Mouse (Mus musculus): Measurements from ENCODE around the gene Gtf2h5.

DNA sequence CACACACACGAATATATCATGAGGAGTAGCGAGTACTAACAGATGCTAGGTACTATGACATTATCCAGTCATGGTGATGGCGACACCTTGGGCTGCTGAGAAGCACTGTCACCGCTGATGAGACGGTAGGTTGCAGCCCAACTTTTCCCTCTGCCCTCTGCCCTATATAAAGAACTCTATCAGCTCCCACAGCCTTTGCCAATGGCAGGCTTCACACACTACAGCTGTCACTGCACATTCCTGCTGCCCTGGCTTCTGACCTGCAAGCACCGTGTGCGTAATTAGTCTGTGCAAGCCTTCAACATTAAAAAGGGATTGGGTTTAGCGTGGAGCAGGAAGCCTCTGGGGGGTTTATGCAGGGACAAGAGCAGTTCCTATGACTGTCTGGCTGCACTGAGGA is 16.8 kb upstream of the Gtf2h5 start:
- TF ChIP-seq CHD2 (IDR thresholded peaks at IDR 0.05; ENCODE audit: low read depth, low read length) (no peak), ZNF384 (IDR thresholded peaks at IDR 0.05; ENCODE audit: low read depth, low read length) (no peak), ZC3H11A (IDR thresholded peaks at IDR 0.05; ENCODE audit: borderline replicate concordance, low read depth, low read length) (no peak), MAFK (IDR thresholded peaks at IDR 0.05; ENCODE audit: insufficient read depth, low read depth, low read length) (no peak), HCFC1 (IDR thresholded peaks at IDR 0.05; ENCODE audit: borderline replicate concordance, insufficient read depth, low read length) (no peak)
